23 mouse cellular contexts compared by ENCODE assay signal in genomic region chr7:113637011-113637600, GRCm38 (mm10).
DNase-seq lines count a peak whose midpoint lies in the region; ATAC-seq and TF ChIP-seq lines count a peak whose summit lies in the region.
"Had no signal": no experiment of that assay in that cellular context is flagged by ENCODE, and none has a peak within 500 bp of the region (broad histone marks: within the 10 kb centered on the region; RNA-seq: fewer than 3 reads in every experiment).

No protein-coding gene starts in this region.

- H3K27ac ChIP-seq in heart, embryonic 11.5 days (ENCODE audit: low read depth, low read length), result no peak overlapping the region
- H3K27ac ChIP-seq in layer of hippocampus, adult 2 months, result peak overlapping the region; percentile 58; the same call in 1 of the 2 replicates
- no peak overlapping the region for H3K27ac ChIP-seq in midbrain, embryonic 11.5 days (ENCODE audit: low read depth, low read length)
- no peak overlapping the region for H3K27ac ChIP-seq in midbrain, postnatal 0 days (ENCODE audit: low read depth, low read length)
- H3K27ac ChIP-seq: embryonic facial prominence, embryonic 10.5 days; embryonic facial prominence, embryonic 12.5 days; forebrain, embryonic 13.5 days had no signal

- no peak overlapping the region for H3K4me3 ChIP-seq in heart, embryonic 11.5 days (ENCODE audit: low read depth, low read length)
- H3K4me3 ChIP-seq in layer of hippocampus, adult 2 months, result no peak overlapping the region
- no peak overlapping the region for H3K4me3 ChIP-seq in midbrain, embryonic 11.5 days (ENCODE audit: low read depth, low read length)
- H3K4me3 ChIP-seq in midbrain, postnatal 0 days (ENCODE audit: low read depth, low read length), result no peak overlapping the region
- H3K4me3 ChIP-seq: embryonic facial prominence, embryonic 10.5 days; embryonic facial prominence, embryonic 12.5 days; forebrain, embryonic 13.5 days; forebrain, embryonic 15.5 days had no signal

- no peaks in the 10 kb centered on the region for H3K27me3 ChIP-seq in heart, embryonic 11.5 days (ENCODE audit: control insufficient read depth, insufficient read depth, low read length)
- H3K27me3 ChIP-seq in midbrain, embryonic 11.5 days (ENCODE audit: control insufficient read depth, insufficient read depth, low read length), result no peaks in the 10 kb centered on the region
- no peaks in the 10 kb centered on the region for H3K27me3 ChIP-seq in midbrain, postnatal 0 days (ENCODE audit: insufficient read depth, low read length)
- H3K27me3 ChIP-seq: CH12.LX; embryonic facial prominence, embryonic 12.5 days; forebrain, embryonic 15.5 days had no signal

- H3K4me2 ChIP-seq in heart, embryonic 11.5 days, result no peak overlapping the region
- no peak overlapping the region for H3K4me2 ChIP-seq in midbrain, embryonic 11.5 days
- no peak overlapping the region for H3K4me2 ChIP-seq in midbrain, postnatal 0 days (ENCODE audit: low read depth, low read length, poor library complexity, severe bottlenecking)
- H3K4me2 ChIP-seq: embryonic facial prominence, embryonic 12.5 days; forebrain, embryonic 13.5 days; forebrain, embryonic 15.5 days had no signal

- no peak for ATAC-seq in heart, embryonic 11.5 days (replicated peaks; ENCODE audit: insufficient number of reproducible peaks, low FRiP score, low TSS enrichment)
- ATAC-seq in midbrain, embryonic 11.5 days (ENCODE audit: low FRiP score), result no peak
- no peak for ATAC-seq in midbrain, postnatal 0 days (ENCODE audit: low FRiP score)
- ATAC-seq: CD4-positive, CD25-positive, alpha-beta regulatory T cell, adult 4 months had no signal

- no peak for TF ChIP-seq CTCF in layer of hippocampus, adult 2 months (conservative IDR thresholded peaks at IDR 0.05)
- no peak for TF ChIP-seq CTCF in midbrain, postnatal 0 days (IDR thresholded peaks at IDR 0.05)

- DNase-seq in heart, adult 11 months, result peak; percentile 61
- DNase-seq in layer of hippocampus, adult 2 months (ENCODE audit: low spot score in 2 of 2), result no peak
- no peak for DNase-seq in layer of hippocampus, adult 18-20 months (ENCODE audit: low spot score in 2 of 2)
- DNase-seq in midbrain, embryonic 11.5 days (ENCODE audit: low spot score, missing footprints), result peak; percentile 68
- no peak for DNase-seq in midbrain, postnatal 0 days (ENCODE audit: low spot score)
- DNase-seq: adrenal gland, adult 8-10 months; adrenal gland, postnatal 14 days; adrenal gland, postnatal 36 days; B cell, adult 2 months; cerebellum, adult 11-12 months; cerebellum, adult 2 months; cerebellum, adult 9-10 months; cerebellum, postnatal 10 days; cerebellum, postnatal 25 days; forebrain, postnatal 0 days had no signal

- WGBS in heart, embryonic 11.5 days (ENCODE audit: insufficient replicate concordance), result 72% methylated on average over 4 of the region's 4 CpGs
- WGBS in midbrain, embryonic 11.5 days, result 85% methylated on average over 4 of the region's 4 CpGs
- 89% methylated on average over 4 of the region's 4 CpGs for WGBS in midbrain, postnatal 0 days

- no peaks in the 10 kb centered on the region for H3K4me1 ChIP-seq in heart, embryonic 11.5 days (ENCODE audit: control insufficient read depth, insufficient read depth, low read length)
- H3K4me1 ChIP-seq in midbrain, embryonic 11.5 days (ENCODE audit: control insufficient read depth, insufficient read depth, low read length), result no peaks in the 10 kb centered on the region
- H3K4me1 ChIP-seq in midbrain, postnatal 0 days (ENCODE audit: insufficient read depth, low read length), result no peaks in the 10 kb centered on the region
- H3K4me1 ChIP-seq: embryonic facial prominence, embryonic 10.5 days; embryonic facial prominence, embryonic 12.5 days; forebrain, embryonic 13.5 days had no signal

- H3K9ac ChIP-seq in heart, embryonic 11.5 days (ENCODE audit: low read depth, low read length), result no peak overlapping the region
- no peak overlapping the region for H3K9ac ChIP-seq in midbrain, embryonic 11.5 days (ENCODE audit: low read length)
- no peak overlapping the region for H3K9ac ChIP-seq in midbrain, postnatal 0 days (replicated peaks; ENCODE audit: low read length, poor library complexity, severe bottlenecking)
- H3K9ac ChIP-seq: embryonic facial prominence, embryonic 12.5 days; forebrain, embryonic 13.5 days; forebrain, embryonic 15.5 days; forebrain, postnatal 0 days had no signal

- no peaks in the 10 kb centered on the region for H3K9me3 ChIP-seq in heart, embryonic 11.5 days (replicated peaks; ENCODE audit: control insufficient read depth, low read length)
- H3K9me3 ChIP-seq in midbrain, embryonic 11.5 days (ENCODE audit: control insufficient read depth, low read length), result no peaks in the 10 kb centered on the region
- H3K9me3 ChIP-seq in midbrain, postnatal 0 days (ENCODE audit: low read length), result no peaks in the 10 kb centered on the region
- H3K9me3 ChIP-seq: embryonic facial prominence, embryonic 10.5 days; embryonic facial prominence, embryonic 12.5 days; forebrain, embryonic 13.5 days; forebrain, embryonic 15.5 days; G1E had no signal

- H3K36me3 ChIP-seq in heart, embryonic 11.5 days (ENCODE audit: control insufficient read depth, insufficient read depth, low read length), result no peaks in the 10 kb centered on the region
- no peaks in the 10 kb centered on the region for H3K36me3 ChIP-seq in midbrain, embryonic 11.5 days (ENCODE audit: control insufficient read depth, insufficient read depth, low read length)
- H3K36me3 ChIP-seq in midbrain, postnatal 0 days (ENCODE audit: insufficient read depth, low read length), result no peaks in the 10 kb centered on the region
- H3K36me3 ChIP-seq: embryonic facial prominence, embryonic 10.5 days; embryonic facial prominence, embryonic 12.5 days; forebrain, embryonic 15.5 days; G1E had no signal

Comparison
In these comparisons a context has a peak if more than half of its experiments do, and no peak if none do; other contexts are left out.
1. DNase-seq: peak in heart, adult 11 months (single experiment) and midbrain, embryonic 11.5 days (single experiment); none in layer of hippocampus, adult 2 months (0 of 2), layer of hippocampus, adult 18-20 months (0 of 2) and midbrain, postnatal 0 days (single experiment).